Mouse (Mus musculus): ENCODE results near the gene Clstn1. TPM values are rescaled to one million over a fixed set of nuclear protein-coding genes. Genes with fewer than 3 reads are reported as not detected.
"Not testable (repeated sequence)": the region's sequence is repeated elsewhere in the genome, so short reads cannot be mapped to it uniquely, and the experiment has no call there.

Clstn1 gene
- polyA plus RNA-seq, 1 experiment from 2014 or later, result 164 TPM

- H3K4me3 ChIP-seq, result no peak overlapping the region
- no peak overlapping the region for H3K27ac ChIP-seq
- peaks cover 35% of the 10 kb centered on the region for H3K4me1 ChIP-seq
- H3K9ac ChIP-seq, result no peak overlapping the region
- H3K9me3 ChIP-seq, result no peaks in the 10 kb centered on the region
- H3K27me3 ChIP-seq (replicated peaks), result no peaks in the 10 kb centered on the region
- ATAC-seq (replicated peaks), result no peak
- H3K4me2 ChIP-seq, result no peak overlapping the region
- WGBS, result 56% methylated on average over 18 of the region's 18 CpGs
- no peaks in the 10 kb centered on the region for H3K36me3 ChIP-seq (replicated peaks)
These were observed 19.8 kb downstream of the Clstn1 start for GRCm38 (mm10) chr4:149606056-149606455.

DNA sequence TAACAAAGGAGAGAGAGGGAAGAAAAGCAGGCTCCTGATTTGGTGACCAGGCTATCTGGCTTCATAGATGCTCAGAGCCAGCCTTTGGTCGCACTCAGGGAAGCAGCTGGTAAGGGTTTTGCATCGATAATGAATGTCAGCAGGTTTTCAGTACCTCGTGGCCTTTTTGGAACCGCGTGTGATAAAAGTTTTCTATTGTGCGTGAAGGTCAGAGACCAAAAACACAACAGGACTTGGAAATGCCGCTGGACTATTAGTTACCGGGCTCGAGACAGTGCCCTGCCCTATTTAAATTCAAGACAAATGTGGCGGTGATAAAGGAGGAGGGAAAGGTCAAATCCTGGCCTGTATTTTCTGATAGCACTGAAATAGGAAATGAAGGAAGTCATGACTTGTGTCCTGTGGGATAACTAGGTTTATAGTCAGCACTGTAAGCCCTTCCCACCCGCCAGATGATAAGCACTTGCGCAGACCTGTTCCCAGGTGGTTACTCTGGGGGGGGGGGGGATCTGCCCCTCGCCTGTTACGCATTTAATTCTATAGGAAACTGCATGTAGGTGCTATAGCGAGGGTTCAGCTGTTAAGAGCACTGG lies 20.6 kb downstream of the Clstn1 start:
- Histone ChIP-seq H3K4me3 (no peak overlapping the region), H3K9me3 (no peaks in the 10 kb centered on the region), H3K27me3 (replicated peaks) (no peaks in the 10 kb centered on the region), H3K36me3 (replicated peaks) (no peaks in the 10 kb centered on the region), H3K9ac (no peak overlapping the region), H3K4me2 (no peak overlapping the region), H3K27ac (peak overlapping the region; percentile 20; the same call in 1 of the 2 replicates), H3K4me1 (peaks cover 33% of the 10 kb centered on the region)
- WGBS, result 33% methylated on average over 15 of the region's 15 CpGs
- no peak for ATAC-seq (replicated peaks)

DNA sequence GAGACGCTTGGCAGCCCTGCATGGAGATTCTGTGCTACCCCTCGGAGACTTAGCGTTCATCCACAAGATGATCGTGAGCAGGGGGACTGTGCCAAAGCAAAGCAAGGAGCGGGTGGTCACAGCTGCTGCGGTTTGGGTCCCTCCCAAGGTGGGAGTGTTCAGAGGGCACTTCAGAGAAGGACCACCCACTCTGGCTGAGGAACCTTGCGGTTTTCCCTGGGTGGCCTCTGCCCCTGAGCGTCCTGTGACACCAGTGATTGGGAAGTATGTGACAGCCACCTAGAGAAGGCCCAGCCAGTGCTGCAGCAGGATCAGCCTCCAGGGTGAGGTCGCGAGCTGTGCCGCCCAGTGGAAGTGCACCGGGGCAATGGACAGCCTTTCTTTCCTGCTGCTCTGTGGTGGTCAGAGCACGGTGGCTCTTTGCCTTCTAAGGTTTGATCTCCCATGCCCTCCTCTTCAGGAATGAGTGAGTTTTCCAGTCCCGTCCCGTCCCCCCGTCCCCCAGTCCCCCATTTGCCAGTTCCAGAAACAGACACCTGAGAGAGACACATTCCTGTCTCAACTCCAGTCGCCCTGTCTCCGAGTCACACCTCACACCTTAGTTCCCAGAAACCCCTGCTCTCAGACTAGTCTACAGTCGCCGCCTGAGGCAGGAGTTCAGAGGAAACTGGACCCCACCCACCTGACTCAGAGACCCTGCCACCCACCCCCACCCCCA lies 21.5 kb downstream of the Clstn1 start:
- Histone ChIP-seq H3K9me3 (no peaks in the 10 kb centered on the region), H3K27me3 (replicated peaks) (no peaks in the 10 kb centered on the region), H3K4me3 (no peak overlapping the region), H3K9ac (no peak overlapping the region), H3K27ac (no peak overlapping the region), H3K4me2 (no peak overlapping the region), H3K36me3 (replicated peaks) (no peaks in the 10 kb centered on the region), H3K4me1 (peaks cover 33% of the 10 kb centered on the region)
- ATAC-seq (replicated peaks), result peak; percentile 46; the same call in 1 of the 2 replicates
- WGBS, result 59% methylated on average over 20 of the region's 20 CpGs

- H3K4me3 ChIP-seq, result no peak overlapping the region
- no peaks in the 10 kb centered on the region for H3K36me3 ChIP-seq (replicated peaks)
- no peaks in the 10 kb centered on the region for H3K27me3 ChIP-seq (replicated peaks)
- WGBS, result 87% methylated on average over 6 of the region's 6 CpGs
- H3K4me1 ChIP-seq, result peaks cover 33% of the 10 kb centered on the region
- H3K4me2 ChIP-seq, result no peak overlapping the region
- H3K9ac ChIP-seq, result no peak overlapping the region
- H3K27ac ChIP-seq, result no peak overlapping the region
- H3K9me3 ChIP-seq, result no peaks in the 10 kb centered on the region
- no peak for ATAC-seq (replicated peaks)
These were observed 22.0 kb downstream of the Clstn1 start for GRCm38 (mm10) chr4:149608309-149608638.

- Histone ChIP-seq H3K27me3 (replicated peaks) (no peaks in the 10 kb centered on the region), H3K4me1 (peaks cover 33% of the 10 kb centered on the region), H3K36me3 (replicated peaks) (no peaks in the 10 kb centered on the region), H3K4me2 (no peak overlapping the region), H3K4me3 (no peak overlapping the region), H3K27ac (no peak overlapping the region), H3K9me3 (no peaks in the 10 kb centered on the region), H3K9ac (no peak overlapping the region)
- ATAC-seq (replicated peaks), result no peak
- 58% methylated on average over 8 of the region's 8 CpGs for WGBS
These were observed 23.2 kb downstream of the Clstn1 start for GRCm38 (mm10) chr4:149609256-149610025.

GRCm38 (mm10) chr4:149611376-149612044 lies 25.2 kb downstream of the Clstn1 start:
- Histone ChIP-seq H3K9ac (no peak overlapping the region), H3K4me3 (no peak overlapping the region), H3K27ac (no peak overlapping the region), H3K36me3 (replicated peaks) (peaks cover 5% of the 10 kb centered on the region; the same call in 1 of the 2 replicates), H3K4me2 (no peak overlapping the region), H3K9me3 (no peaks in the 10 kb centered on the region), H3K27me3 (replicated peaks) (no peaks in the 10 kb centered on the region), H3K4me1 (peaks cover 23% of the 10 kb centered on the region)
- ATAC-seq (replicated peaks), result no peak
- WGBS, result 47% methylated on average over 10 of the region's 10 CpGs

DNA sequence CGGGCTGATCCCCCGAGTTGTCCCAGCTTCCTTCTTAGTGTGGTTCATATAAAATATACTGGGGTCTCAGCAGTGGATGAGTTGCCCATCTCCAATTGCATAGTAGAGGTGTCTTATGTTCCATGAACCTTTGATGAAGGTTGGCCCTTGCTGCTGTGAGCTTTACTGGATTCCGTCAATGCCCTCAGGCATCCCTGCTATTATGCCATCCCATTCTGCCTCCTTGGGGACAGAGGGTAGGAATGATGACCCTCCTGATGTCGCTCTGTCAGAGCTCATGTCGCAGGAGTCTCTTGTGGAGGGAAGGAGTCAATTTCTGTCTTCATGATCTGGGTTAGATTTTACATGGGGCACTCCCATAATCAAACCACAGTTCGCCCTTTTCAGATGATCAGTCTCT lies 27.2 kb downstream of the Clstn1 start:
- H3K4me1 ChIP-seq; ATAC-seq (replicated peaks); H3K9me3 ChIP-seq; H3K36me3 ChIP-seq (replicated peaks); H3K9ac ChIP-seq; H3K27me3 ChIP-seq (replicated peaks); H3K4me3 ChIP-seq; H3K27ac ChIP-seq; H3K4me2 ChIP-seq: not testable (repeated sequence)
- 75% methylated on average over 6 of the region's 6 CpGs for WGBS

DNA sequence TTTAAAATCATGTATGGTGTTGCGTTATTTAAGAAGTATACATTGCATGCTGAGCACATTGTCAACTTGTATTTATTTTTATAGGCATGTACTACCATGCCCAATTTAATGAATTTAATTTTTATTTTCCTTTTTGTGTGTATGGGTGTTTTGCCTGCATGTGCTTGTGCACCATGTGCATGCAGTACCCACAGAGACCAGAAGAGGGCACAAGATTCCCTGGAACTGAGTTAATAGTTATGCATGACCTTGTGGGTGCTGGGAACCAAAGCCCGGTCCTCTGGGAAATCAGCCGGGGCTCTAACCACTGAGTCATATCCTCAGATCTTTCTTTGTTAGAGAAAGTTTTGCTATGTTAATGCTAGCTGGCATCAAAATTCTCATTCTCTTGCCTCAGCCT lies 28.6 kb downstream of the Clstn1 start:
- 96% methylated on average over 3 of the region's 3 CpGs for WGBS
- Histone ChIP-seq H3K4me3 (no peak overlapping the region), H3K27me3 (replicated peaks) (no peaks in the 10 kb centered on the region), H3K4me1 (0 out of 2 replicates have a peak, but pooled peaks cover 2% of the 10 kb centered on the region), H3K9me3 (no peaks in the 10 kb centered on the region), H3K9ac (no peak overlapping the region), H3K36me3 (replicated peaks) (peaks cover 6% of the 10 kb centered on the region; the same call in 1 of the 2 replicates), H3K4me2 (no peak overlapping the region), H3K27ac (no peak overlapping the region)
- ATAC-seq (replicated peaks), result no peak

- not testable (repeated sequence) for H3K9me3 ChIP-seq; H3K9ac ChIP-seq; H3K27me3 ChIP-seq (replicated peaks); H3K36me3 ChIP-seq (replicated peaks); H3K27ac ChIP-seq; H3K4me2 ChIP-seq; H3K4me1 ChIP-seq; H3K4me3 ChIP-seq; ATAC-seq (replicated peaks)
- WGBS, result 93% methylated on average over 3 of the region's 3 CpGs
These were observed 30.7 kb downstream of the Clstn1 start for GRCm38 (mm10) chr4:149616999-149617398.

- Histone ChIP-seq H3K9me3 (no peaks in the 10 kb centered on the region), H3K36me3 (replicated peaks) (peaks cover 4% of the 10 kb centered on the region; the same call in 1 of the 2 replicates), H3K9ac (no peak overlapping the region), H3K27ac (no peak overlapping the region), H3K4me1 (peaks cover 3% of the 10 kb centered on the region; the same call in 1 of the 2 replicates), H3K27me3 (replicated peaks) (no peaks in the 10 kb centered on the region), H3K4me2 (no peak overlapping the region), H3K4me3 (no peak overlapping the region)
- ATAC-seq (replicated peaks), result no peak
- 24% methylated on average over 8 of the region's 8 CpGs for WGBS
These were observed 33.7 kb downstream of the Clstn1 start for GRCm38 (mm10) chr4:149619988-149620387.

DNA sequence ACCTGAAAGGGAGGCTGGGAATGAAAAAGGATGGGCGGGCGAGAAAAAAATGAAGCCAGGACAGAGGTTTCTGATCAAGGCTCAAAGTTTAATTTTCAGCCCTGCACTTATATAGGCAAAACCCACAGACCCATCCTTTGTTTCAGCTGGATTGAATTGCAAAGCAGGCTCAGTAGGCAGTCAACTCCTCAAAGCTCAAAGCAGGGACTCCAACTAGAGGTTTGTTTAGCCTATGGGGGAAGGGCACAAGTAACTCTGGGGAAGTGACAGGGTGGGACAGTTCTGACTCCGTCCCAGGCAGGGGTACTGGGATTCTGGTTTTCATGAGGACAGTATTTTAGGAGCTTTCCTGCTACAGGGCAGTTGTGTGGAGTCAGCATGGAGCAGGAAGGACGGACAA lies 35.0 kb downstream of the Clstn1 start:
- H3K36me3 ChIP-seq (replicated peaks), result peaks cover 3% of the 10 kb centered on the region; the same call in 1 of the 2 replicates
- WGBS, result 43% methylated on average over 4 of the region's 4 CpGs
- H3K27me3 ChIP-seq (replicated peaks), result no peaks in the 10 kb centered on the region
- no peak overlapping the region for H3K27ac ChIP-seq
- no peak overlapping the region for H3K9ac ChIP-seq
- peaks cover 3% of the 10 kb centered on the region; the same call in 1 of the 2 replicates for H3K4me1 ChIP-seq
- no peak overlapping the region for H3K4me3 ChIP-seq
- no peak overlapping the region for H3K4me2 ChIP-seq
- no peaks in the 10 kb centered on the region for H3K9me3 ChIP-seq
- no peak for ATAC-seq (replicated peaks)

- Histone ChIP-seq H3K4me2 (no peak overlapping the region), H3K27ac (no peak overlapping the region), H3K4me3 (no peak overlapping the region), H3K4me1 (peaks cover 17% of the 10 kb centered on the region), H3K27me3 (replicated peaks) (no peaks in the 10 kb centered on the region), H3K36me3 (replicated peaks) (no peaks in the 10 kb centered on the region), H3K9me3 (no peaks in the 10 kb centered on the region), H3K9ac (no peak overlapping the region)
- 83% methylated on average over 5 of the region's 5 CpGs for WGBS
- ATAC-seq (replicated peaks), result no peak
These were observed 37.4 kb downstream of the Clstn1 start for GRCm38 (mm10) chr4:149623711-149624110.
